Mouse (Mus musculus) myocyte (in vitro differentiated cells): Measurements from ENCODE around the gene Rgs9.

Experiments used
- E2F4 ChIP-seq: IDR thresholded peaks from one replicate; pipeline ENCODE4 v1.6.1; 2011; ENCODE audit warnings: mild to moderate bottlenecking, control low read depth, moderate library complexity; ENCODE audit not compliant: insufficient read depth
- MYOD1 ChIP-seq, 3 experiments: IDR thresholded peaks; one replicate each; pipeline ENCODE4 v1.6.1; 2011; ENCODE audit warnings: control low read depth in 2 of 3, low read depth in 2 of 3, mild to moderate bottlenecking in 2 of 3, moderate library complexity in 1 of 3; ENCODE audit not compliant: insufficient read length in 2 of 3, control insufficient read depth in 1 of 3
- POLR2A ChIP-seq: IDR thresholded peaks from one replicate; pipeline ENCODE4 v1.6.1; 2011; ENCODE audit warnings: low read depth, mild to moderate bottlenecking, control low read depth, moderate library complexity; ENCODE audit not compliant: insufficient read length
- POLR2AphosphoS2 ChIP-seq: IDR thresholded peaks from one replicate; pipeline ENCODE4 v1.6.1; 2011; ENCODE audit warnings: low read depth, control low read depth; ENCODE audit not compliant: insufficient read length
- TCF12 ChIP-seq: IDR thresholded peaks from one replicate; pipeline ENCODE4 v1.6.1; 2011; ENCODE audit warnings: mild to moderate bottlenecking, control low read depth; ENCODE audit not compliant: poor library complexity, insufficient read depth, severe bottlenecking

DNA sequence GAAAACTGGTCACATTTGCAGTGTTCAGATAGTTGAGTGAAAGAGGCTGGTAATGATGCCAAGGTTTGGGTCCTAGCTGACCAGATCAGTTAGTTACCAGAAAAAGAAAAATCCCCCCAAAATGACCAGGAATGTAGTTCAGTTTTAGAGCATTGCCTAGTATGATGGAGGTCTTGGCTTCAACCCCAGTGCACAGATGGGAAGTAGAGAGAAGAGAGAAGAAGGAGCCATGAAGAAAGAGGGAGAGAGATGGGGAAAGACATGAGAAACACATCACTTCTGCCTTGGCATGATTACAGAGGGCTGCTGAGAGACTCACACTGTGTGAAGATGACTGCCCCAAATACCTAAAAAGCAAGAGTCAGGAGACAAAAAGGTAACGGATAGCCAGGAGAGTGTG, 13.1 kb downstream of the Rgs9 start:
- no peak for TF ChIP-seq POLR2A
- no peak for TF ChIP-seq POLR2AphosphoS2
- no peak for TF ChIP-seq TCF12
- no peak for TF ChIP-seq MYOD1 (IDR thresholded peaks at IDR 0.05; ENCODE audit: control insufficient read depth in 1 of 3, insufficient read length in 2 of 3, low read depth in 2 of 3)
- no peak for TF ChIP-seq E2F4
